Mouse (Mus musculus) E14TG2a.4 (cell line): ENCODE measurements at regions not wholly inside any gene's neighbourhood (a gene's known extent, or its start where the extent isn't known, plus 50 kb on each side); places are given as distances from the start of the nearest gene placed in this dataset.

Source experiments
- CTCF ChIP-seq: conservative IDR thresholded peaks from 2 replicates; pipeline ENCODE4 v1.5.1; 2014; ENCODE audit warnings: low read length
- NANOG ChIP-seq: IDR thresholded peaks from 2 replicates; pipeline ENCODE4 v1.6.1; 2014; ENCODE audit warnings: borderline replicate concordance, low read length, mixed read lengths

GRCm38 (mm10) chr16:74510383-74510782, 98.8 kb upstream of the Robo2 start:
- no peak for TF ChIP-seq CTCF
- no peak for TF ChIP-seq NANOG
